Mouse (Mus musculus) layer of hippocampus, adult 8-10 months (tissue): ENCODE measurements around the gene Tbcd. TPM values are rescaled to one million over a fixed set of nuclear protein-coding genes. Genes with fewer than 3 reads are reported as not detected.

ENCODE experiments used
- DNase-seq, 2 experiments: peaks; one replicate each; pipeline ENCODE4 v3.0.0; 2022; ENCODE audit warnings: low spot score in 2 of 2
- total RNA-seq, 4 experiments: library from RNA; stranded (reverse); gene quantifications; 2 replicates each; pipeline ENCODE4 v1.2.4; 2022

Tbcd gene
- total RNA-seq, 4 experiments from 2014 or later = 40.3 to 43.8 (median 42.4) TPM

- peak; percentile 17 to 73 for DNase-seq
These were observed 24.1 kb downstream of the Tbcd start for GRCm38 (mm10) chr11:121475699-121476415.

DNA sequence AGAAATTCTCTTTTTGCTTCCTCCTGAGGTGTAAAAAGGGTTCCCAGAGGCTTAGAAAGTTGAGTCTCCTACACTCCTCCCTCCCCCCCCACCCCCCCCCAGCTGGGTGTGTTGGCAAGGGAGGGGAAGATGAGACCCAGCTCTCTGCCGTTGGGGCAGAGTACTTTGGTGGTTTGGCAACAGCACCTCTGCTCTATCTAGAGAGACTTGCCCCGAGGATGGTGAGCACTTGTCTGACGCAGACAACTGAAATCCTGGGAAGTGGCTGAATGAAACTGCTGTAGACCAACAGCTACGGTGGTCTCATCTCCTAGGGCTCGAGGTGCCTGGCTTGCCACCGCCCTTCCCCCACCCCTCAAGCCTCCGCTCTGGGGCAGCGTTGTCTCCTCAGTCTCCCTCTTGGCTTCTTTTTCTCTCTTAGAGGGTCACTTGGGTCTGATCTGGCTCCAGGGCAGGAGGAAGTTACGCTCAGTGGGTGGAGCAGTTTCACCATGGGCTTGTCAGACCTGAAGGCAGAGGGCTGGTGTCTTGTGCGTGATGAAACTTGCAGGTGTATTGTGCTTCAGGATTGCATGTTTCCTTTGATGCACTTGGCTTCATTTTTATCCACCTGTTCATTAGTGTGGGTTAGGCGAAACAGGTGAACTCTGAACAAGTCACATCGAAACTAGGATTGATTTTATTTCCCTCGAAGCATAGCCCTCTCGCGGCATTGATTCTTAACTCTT, 27.9 kb downstream of the Tbcd start:
- no peak for DNase-seq

DNA sequence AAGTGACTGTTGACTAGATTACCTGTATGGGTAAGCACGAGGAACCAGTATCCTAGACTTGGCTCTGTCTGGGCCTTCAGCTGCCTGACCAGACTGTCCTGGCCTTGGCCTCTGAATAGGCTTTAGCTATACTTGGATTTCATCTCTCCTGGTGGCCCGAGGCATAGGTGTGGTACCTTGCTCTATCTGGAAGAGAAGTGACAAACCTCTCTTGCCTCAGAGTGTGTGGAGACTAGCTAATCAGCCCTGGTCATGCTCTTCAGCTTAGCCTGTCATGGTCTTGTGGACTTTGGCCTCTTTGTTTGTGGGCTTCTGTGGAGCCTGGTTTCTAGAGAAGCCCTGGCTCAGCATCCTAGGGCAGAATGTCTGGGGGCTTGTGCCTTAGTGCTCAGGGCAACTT, 29.4 kb downstream of the Tbcd start:
- DNase-seq = no peak

GRCm38 (mm10) chr11:121485882-121486281, 34.1 kb downstream of the Tbcd start:
- DNase-seq = no peak

- no peak for DNase-seq
These were observed 38.9 kb downstream of the Tbcd start for GRCm38 (mm10) chr11:121490651-121491050.

- no peak for DNase-seq
These were observed 48.8 kb downstream of the Tbcd start for GRCm38 (mm10) chr11:121500595-121500994.

DNA sequence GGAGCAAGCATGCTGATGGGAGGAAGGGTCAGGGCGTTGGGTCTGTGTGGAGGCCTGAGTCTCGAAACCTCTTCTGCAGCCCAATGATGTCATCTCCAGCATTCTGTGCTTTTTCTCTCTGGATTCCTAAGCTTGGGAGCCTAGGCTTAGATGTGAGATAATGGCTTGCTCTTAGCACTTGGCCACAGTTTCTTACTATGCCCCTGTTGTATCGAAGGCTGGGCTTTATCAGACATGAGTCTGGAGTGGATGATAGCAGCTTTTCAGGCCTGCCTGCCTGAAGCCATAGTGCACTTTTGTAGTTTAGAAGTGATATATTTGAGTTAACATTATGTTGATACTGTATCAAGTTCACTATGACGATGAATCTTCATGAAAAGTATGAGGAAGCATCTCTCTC, 49.8 kb downstream of the Tbcd start:
- no peak for DNase-seq

GRCm38 (mm10) chr11:121502000-121502860, 50.5 kb downstream of the Tbcd start:
- no peak for DNase-seq

GRCm38 (mm10) chr11:121508478-121508877, 56.7 kb downstream of the Tbcd start:
- no peak for DNase-seq

GRCm38 (mm10) chr11:121510512-121511246, 58.9 kb downstream of the Tbcd start:
- DNase-seq = no peak

DNA sequence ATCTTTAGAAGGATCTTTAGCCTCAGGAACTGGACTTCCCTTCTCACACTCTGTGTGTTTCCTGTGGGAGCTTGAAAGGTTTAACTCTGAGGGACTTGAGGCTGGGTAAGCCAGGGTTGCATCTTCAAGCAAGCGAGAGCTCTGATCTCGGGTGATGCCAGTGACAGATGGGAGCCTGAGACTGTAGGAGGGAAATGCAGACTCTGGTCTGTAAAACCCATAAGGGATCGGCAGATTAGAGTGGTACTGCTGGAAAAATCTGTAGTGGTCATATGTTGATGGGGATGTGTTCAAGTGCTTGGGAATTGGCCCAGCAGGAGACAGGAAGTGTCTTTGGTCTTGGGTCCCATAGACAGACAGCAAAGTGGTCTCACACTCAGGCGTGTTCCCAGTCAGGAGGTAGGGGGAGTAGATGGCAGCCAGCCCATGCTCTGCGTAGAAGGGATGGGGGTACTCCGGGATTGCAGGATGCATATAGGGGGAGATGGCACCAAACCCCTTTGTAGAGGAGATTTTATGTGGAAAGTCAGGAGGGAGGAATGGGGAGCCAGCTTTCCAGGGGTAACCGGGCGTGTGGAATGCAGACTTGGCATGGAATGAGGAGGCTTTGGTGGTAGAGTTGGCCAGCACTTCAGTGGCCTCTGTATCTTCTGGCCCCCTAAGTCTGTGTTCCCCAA, 61.3 kb downstream of the Tbcd start:
- DNase-seq = peak; percentile 41 to 47

DNA sequence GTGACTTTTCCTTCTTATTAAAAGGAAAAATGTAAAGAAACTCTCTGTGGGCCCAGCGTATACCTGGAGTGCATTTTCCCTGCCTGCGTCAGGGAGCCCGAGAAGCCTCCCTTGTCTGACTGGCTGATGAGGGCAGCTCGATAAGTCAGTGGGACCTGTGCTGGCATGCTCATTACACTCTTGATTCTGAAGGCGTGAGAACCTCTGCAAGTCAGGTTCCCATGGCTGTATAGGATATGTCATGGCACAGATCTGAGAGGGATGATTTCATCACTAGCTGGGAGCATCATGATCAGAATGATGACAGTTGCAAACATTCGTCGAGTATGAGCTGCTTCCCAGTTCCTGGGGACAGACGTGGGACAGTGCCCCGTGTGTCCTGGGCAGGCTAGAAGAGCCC, 64.2 kb downstream of the Tbcd start:
- no peak for DNase-seq

DNA sequence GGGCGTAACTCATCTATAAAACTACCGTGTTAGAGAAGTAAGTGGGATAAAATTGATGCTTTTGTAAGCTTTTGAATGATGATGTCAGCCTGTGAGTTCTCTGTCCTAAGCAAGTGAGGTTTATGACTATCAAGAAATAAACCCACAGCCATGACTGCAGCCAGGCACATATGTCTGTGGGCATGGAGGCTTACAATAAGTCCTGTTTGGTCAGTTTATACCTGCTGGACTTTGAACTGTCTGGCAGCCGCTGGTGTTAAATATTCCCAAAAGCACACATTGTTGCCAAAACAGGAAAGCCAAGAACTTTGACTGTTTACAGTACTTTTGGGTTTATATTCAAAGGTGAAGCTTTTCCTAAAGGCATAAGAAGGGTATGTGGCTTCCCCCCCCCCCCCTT, 65.2 kb downstream of the Tbcd start:
- DNase-seq = no peak

GRCm38 (mm10) chr11:121517687-121518465, 66.1 kb downstream of the Tbcd start:
- DNase-seq = no peak

GRCm38 (mm10) chr11:121519131-121519530, 67.4 kb downstream of the Tbcd start, which contains the start of gene Zfp750:
Gene Zfp750 (minus strand): TSS chr11:121519333.
- no peak for DNase-seq

- DNase-seq = no peak
These were observed 68.0 kb downstream of the Tbcd start for GRCm38 (mm10) chr11:121519703-121520102.

GRCm38 (mm10) chr11:121520761-121521160, 69.0 kb downstream of the Tbcd start:
- DNase-seq = no peak

DNA sequence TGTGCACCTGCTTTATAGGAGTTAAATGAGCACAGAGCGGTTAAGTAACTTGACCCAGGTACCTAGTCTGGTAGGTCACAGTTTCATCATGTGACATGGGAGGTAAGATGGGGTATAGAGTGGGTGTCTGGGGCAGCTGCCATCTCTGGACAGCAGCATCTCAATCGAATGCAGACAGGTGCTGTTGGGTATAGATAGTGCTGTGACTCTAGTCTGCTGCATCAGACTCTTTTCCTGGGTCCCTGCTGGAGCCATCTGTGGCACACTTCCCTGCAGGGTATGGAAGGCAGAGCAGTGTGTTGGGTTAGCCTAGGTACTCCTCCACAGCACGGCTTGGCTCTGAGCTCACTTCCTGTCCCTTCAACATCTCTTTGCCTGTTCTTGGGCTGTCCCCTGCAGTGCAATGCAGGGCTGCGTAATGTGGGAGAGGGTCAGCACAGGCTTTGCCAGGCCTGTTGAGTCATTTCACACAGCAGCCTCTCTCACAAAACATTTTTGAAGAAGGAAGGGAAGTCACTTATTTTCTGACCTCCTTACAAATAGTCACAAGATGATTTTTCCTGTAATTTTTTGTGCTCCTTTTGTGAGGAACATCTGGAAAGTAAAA, 70.5 kb downstream of the Tbcd start:
- no peak for DNase-seq

DNA sequence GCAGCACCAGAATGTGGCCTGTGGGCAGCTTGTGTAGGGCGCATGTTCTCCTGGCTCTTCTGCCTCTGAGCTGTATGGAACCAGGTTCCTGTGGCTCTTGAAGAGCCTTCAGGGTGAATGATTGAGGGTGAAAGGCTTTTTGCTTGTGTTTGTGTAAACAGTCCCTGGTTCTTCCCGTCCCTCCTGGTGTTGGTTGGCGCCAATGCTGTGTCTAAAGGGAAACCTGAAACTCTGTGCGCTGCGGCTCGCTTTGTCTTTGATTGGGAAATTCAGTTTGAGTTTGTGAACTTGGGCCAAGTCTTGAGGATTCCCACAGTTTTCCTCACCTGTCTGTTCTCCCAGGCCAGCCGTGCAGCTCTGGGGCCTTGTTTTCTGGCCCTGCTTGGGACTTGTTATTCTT, 72.4 kb downstream of the Tbcd start:
- DNase-seq = no peak
